Mouse (Mus musculus) G1E (cell line): ENCODE results near the gene Coro1a.

ENCODE experiments used
- CTCF ChIP-seq: IDR thresholded peaks from 2 replicates; pipeline ENCODE4 v1.5.1; 2012; ENCODE audit warnings: low read depth, low read length, inconsistent platforms, mixed read lengths
- GATA1 ChIP-seq: IDR thresholded peaks from 2 replicates; pipeline ENCODE4 v1.6.1; 2012; ENCODE audit warnings: borderline replicate concordance, low read length, inconsistent platforms, mixed read lengths
- GATA2 ChIP-seq: IDR thresholded peaks from 2 replicates; pipeline ENCODE4 v1.6.1; 2012; ENCODE audit warnings: low read depth, low read length, inconsistent platforms, borderline replicate concordance
- POLR2AphosphoS5 ChIP-seq: IDR thresholded peaks from 2 replicates; pipeline ENCODE4 v1.6.1; 2012; ENCODE audit warnings: low read depth, low read length, inconsistent platforms; ENCODE audit not compliant: insufficient replicate concordance
- TAL1 ChIP-seq: conservative IDR thresholded peaks from 2 replicates; pipeline ENCODE4 v1.6.1; 2012; ENCODE audit warnings: low read depth, low read length, inconsistent platforms, mixed read lengths

GRCm38 (mm10) chr7:126710266-126710665, 2.7 kb upstream of the Coro1a start:
- TF ChIP-seq CTCF (no peak), TAL1 (no peak), GATA1 (no peak), POLR2AphosphoS5 (no peak), GATA2 (no peak)
